Mouse (Mus musculus): ENCODE measurements at regions not wholly inside any gene's neighbourhood (a gene's known extent, or its start where the extent isn't known, plus 50 kb on each side); places are given as distances from the start of the nearest gene placed in this dataset.

GRCm38 (mm10) chr1:92286013-92286965, 90.8 kb upstream of the Hdac4 start:
- TF ChIP-seq CTCF (conservative IDR thresholded peaks at IDR 0.05 in 1 of 2, IDR thresholded peaks at IDR 0.05 in 1 of 2; ENCODE audit: low read depth in 2 of 2, low read length in 2 of 2) (no peak), POLR2A (IDR thresholded peaks at IDR 0.05; ENCODE audit: low read depth, low read length) (no peak), ZNF384 (IDR thresholded peaks at IDR 0.05; ENCODE audit: low read depth, low read length) (no peak), JUND (conservative IDR thresholded peaks at IDR 0.05; ENCODE audit: low read depth, low read length) (no peak), RAD21 (IDR thresholded peaks at IDR 0.05; ENCODE audit: low read depth, low read length) (no peak), EP300 (IDR thresholded peaks at IDR 0.05; ENCODE audit: low read length) (no peak), NELFE (IDR thresholded peaks at IDR 0.05; ENCODE audit: low read depth, low read length) (no peak), ETS1 (conservative IDR thresholded peaks at IDR 0.05; ENCODE audit: low read depth, low read length) (no peak), ELF1 (IDR thresholded peaks at IDR 0.05; ENCODE audit: low read depth, low read length) (no peak), NRF1 (IDR thresholded peaks at IDR 0.05; ENCODE audit: low read depth, low read length) (no peak)

Measured in CH12.LX (cell line).